Mouse (Mus musculus): ENCODE results near the gene Klrb1b.

DNA sequence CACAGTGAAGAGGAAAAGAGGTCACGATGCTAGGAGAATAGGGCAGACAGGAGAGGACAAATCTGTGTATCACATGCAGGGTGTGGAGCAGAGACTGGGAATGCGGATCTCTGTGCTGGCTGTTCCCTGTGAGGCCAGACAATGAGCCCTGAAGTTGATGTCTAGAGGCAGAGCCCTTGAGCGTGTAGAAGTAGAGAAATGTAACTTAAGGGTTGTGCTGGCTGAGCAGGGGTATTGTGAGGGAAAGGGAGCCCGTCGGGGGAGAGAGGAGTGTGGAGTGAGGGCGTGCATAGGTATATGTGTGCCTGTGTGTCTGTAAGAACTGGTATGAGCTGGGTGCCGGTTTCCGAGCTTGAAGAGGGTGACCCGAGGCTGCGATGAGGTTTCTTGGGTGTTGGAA, 23.6 kb downstream of the Klrb1b start:
- no peak for TF ChIP-seq CTCF (IDR thresholded peaks at IDR 0.05; ENCODE audit: low read depth)
- no peak for TF ChIP-seq EP300 (IDR thresholded peaks at IDR 0.05; ENCODE audit: low read depth)
